Mouse (Mus musculus): ENCODE results near the gene Fgfr2. TPM values are rescaled to one million over a fixed set of nuclear protein-coding genes. Genes with fewer than 3 reads are reported as not detected.
A peak's percentile ranks its signal among the peaks of the same experiment; 100 is the strongest.
"Not testable (repeated sequence)": the region's sequence is repeated elsewhere in the genome, so short reads cannot be mapped to it uniquely, and the experiment has no call there.

Gene Fgfr2
- polyA plus RNA-seq, 1 experiment, result 52.3 TPM

GRCm38 (mm10) chr7:132679117-132679516, 444.0 kb downstream of the Fgfr2 start:
- peak; percentile 37 for DNase-seq (ENCODE audit: low read depth)
- TF ChIP-seq CTCF (IDR thresholded peaks at IDR 0.05; ENCODE audit: borderline replicate concordance, extremely low read depth, insufficient read depth, insufficient read length), result no peak
- no peak for TF ChIP-seq POLR2A (IDR thresholded peaks at IDR 0.05; ENCODE audit: borderline replicate concordance, extremely low read depth, insufficient read depth, insufficient read length, poor library complexity, severe bottlenecking)

GRCm38 (mm10) chr7:132675922-132676321, 447.2 kb downstream of the Fgfr2 start:
- no peak for DNase-seq (ENCODE audit: low read depth)
- TF ChIP-seq CTCF (IDR thresholded peaks at IDR 0.05; ENCODE audit: borderline replicate concordance, extremely low read depth, insufficient read depth, insufficient read length) (no peak), POLR2A (IDR thresholded peaks at IDR 0.05; ENCODE audit: borderline replicate concordance, extremely low read depth, insufficient read depth, insufficient read length, poor library complexity, severe bottlenecking) (no peak)

GRCm38 (mm10) chr7:132673931-132674755, 449.0 kb downstream of the Fgfr2 start:
- TF ChIP-seq POLR2A (IDR thresholded peaks at IDR 0.05; ENCODE audit: borderline replicate concordance, extremely low read depth, insufficient read depth, insufficient read length, poor library complexity, severe bottlenecking) (no peak), CTCF (IDR thresholded peaks at IDR 0.05; ENCODE audit: borderline replicate concordance, extremely low read depth, insufficient read depth, insufficient read length) (peak; percentile 13; the same call in 1 of the 2 replicates)
- DNase-seq (ENCODE audit: low read depth), result no peak

- TF ChIP-seq POLR2A (IDR thresholded peaks at IDR 0.05; ENCODE audit: borderline replicate concordance, extremely low read depth, insufficient read depth, insufficient read length, poor library complexity, severe bottlenecking), result no peak
- no peak for TF ChIP-seq CTCF (IDR thresholded peaks at IDR 0.05; ENCODE audit: borderline replicate concordance, extremely low read depth, insufficient read depth, insufficient read length)
Measured at GRCm38 (mm10) chr7:132672481-132672959, 450.6 kb downstream of the Fgfr2 start.

GRCm38 (mm10) chr7:132670863-132671165, 452.3 kb downstream of the Fgfr2 start:
- DNase-seq (ENCODE audit: low read depth), result no peak
- no peak for TF ChIP-seq POLR2A (IDR thresholded peaks at IDR 0.05; ENCODE audit: borderline replicate concordance, extremely low read depth, insufficient read depth, insufficient read length, poor library complexity, severe bottlenecking)
- TF ChIP-seq CTCF (IDR thresholded peaks at IDR 0.05; ENCODE audit: borderline replicate concordance, extremely low read depth, insufficient read depth, insufficient read length), result no peak

More at GRCm38 (mm10) chr7:132672481-132672959, 450.6 kb downstream of the Fgfr2 start:
- no peak for DNase-seq (ENCODE audit: low read depth)

- no peak for TF ChIP-seq POLR2A (IDR thresholded peaks at IDR 0.05; ENCODE audit: borderline replicate concordance, extremely low read depth, insufficient read depth, insufficient read length, poor library complexity, severe bottlenecking)
- DNase-seq (ENCODE audit: low read depth), result no peak
Measured at GRCm38 (mm10) chr7:132669999-132670862, 452.9 kb downstream of the Fgfr2 start.

GRCm38 (mm10) chr7:132668604-132669003, 454.5 kb downstream of the Fgfr2 start:
- TF ChIP-seq POLR2A (IDR thresholded peaks at IDR 0.05; ENCODE audit: borderline replicate concordance, extremely low read depth, insufficient read depth, insufficient read length, poor library complexity, severe bottlenecking), result no peak
- no peak for TF ChIP-seq CTCF (IDR thresholded peaks at IDR 0.05; ENCODE audit: borderline replicate concordance, extremely low read depth, insufficient read depth, insufficient read length)
- no peak for DNase-seq (ENCODE audit: low read depth)

- DNase-seq (ENCODE audit: low read depth), result no peak
- TF ChIP-seq POLR2A (IDR thresholded peaks at IDR 0.05; ENCODE audit: borderline replicate concordance, extremely low read depth, insufficient read depth, insufficient read length, poor library complexity, severe bottlenecking) (no peak), CTCF (IDR thresholded peaks at IDR 0.05; ENCODE audit: borderline replicate concordance, extremely low read depth, insufficient read depth, insufficient read length) (no peak)
Measured at GRCm38 (mm10) chr7:132666516-132666915, 456.6 kb downstream of the Fgfr2 start.

GRCm38 (mm10) chr7:132665664-132666382, 457.3 kb downstream of the Fgfr2 start:
- DNase-seq (ENCODE audit: low read depth), result peak; percentile 61
- TF ChIP-seq CTCF (IDR thresholded peaks at IDR 0.05; ENCODE audit: borderline replicate concordance, extremely low read depth, insufficient read depth, insufficient read length) (no peak), POLR2A (IDR thresholded peaks at IDR 0.05; ENCODE audit: borderline replicate concordance, extremely low read depth, insufficient read depth, insufficient read length, poor library complexity, severe bottlenecking) (no peak)

GRCm38 (mm10) chr7:132664815-132665214, 458.3 kb downstream of the Fgfr2 start:
- DNase-seq (ENCODE audit: low read depth), result no peak
- no peak for TF ChIP-seq POLR2A (IDR thresholded peaks at IDR 0.05; ENCODE audit: borderline replicate concordance, extremely low read depth, insufficient read depth, insufficient read length, poor library complexity, severe bottlenecking)
- no peak for TF ChIP-seq CTCF (IDR thresholded peaks at IDR 0.05; ENCODE audit: borderline replicate concordance, extremely low read depth, insufficient read depth, insufficient read length)

GRCm38 (mm10) chr7:132662831-132663230, 460.3 kb downstream of the Fgfr2 start:
- DNase-seq (ENCODE audit: low read depth), result not testable (repeated sequence)

Data from brain, embryonic 14.5 days (tissue).